Mouse (Mus musculus) right cerebral cortex, postnatal 14 days (tissue): ENCODE measurements around the gene Dcps.
"Not testable (repeated sequence)": the region's sequence is repeated elsewhere in the genome, so short reads cannot be mapped to it uniquely, and the experiment has no call there.

Source experiments
- DNase-seq: peaks from one replicate; pipeline ENCODE4 v3.0.0; 2022

Dcps gene

GRCm38 (mm10) chr9:35176124-35176659 lies 331 bp upstream of the Dcps start:
- no peak for DNase-seq

DNA sequence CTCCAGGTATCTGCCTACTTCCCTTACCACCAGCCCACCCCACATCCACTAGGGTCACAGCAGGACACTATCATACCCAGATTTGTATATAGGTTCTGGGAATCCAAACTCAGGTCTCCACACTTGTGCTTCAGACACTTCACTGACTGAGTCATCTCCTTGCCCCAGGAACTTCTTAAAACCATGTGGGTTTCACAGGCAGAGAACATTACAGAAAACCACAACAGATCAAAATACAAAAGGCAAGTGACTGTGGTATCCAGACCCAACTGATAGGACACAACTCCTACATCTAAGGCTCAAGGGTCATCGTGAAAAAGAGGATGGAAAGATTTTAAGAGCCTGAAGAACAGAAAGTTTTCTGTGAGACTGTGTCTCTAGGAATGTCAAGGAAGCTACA lies 2.5 kb downstream of the Dcps start:
- no peak for DNase-seq

DNA sequence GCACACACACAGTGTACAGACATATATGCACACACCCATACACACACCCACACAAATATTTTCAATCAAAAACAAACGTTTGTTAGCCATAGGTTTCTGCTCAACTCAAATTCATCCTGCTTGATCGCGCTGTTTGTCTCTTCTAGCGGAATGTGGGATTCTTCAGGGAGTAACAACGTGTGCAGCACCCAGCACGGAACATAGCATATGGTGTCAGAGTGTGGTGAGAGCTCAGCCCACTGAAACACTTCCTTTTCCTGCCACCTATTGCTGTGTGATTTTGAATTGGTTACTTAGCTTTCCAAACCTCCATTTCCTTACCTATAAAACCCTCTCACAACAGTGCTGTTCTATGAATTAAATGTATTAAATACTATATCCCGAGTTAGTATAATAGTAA lies 5.8 kb downstream of the Dcps start:
- DNase-seq: no peak

DNA sequence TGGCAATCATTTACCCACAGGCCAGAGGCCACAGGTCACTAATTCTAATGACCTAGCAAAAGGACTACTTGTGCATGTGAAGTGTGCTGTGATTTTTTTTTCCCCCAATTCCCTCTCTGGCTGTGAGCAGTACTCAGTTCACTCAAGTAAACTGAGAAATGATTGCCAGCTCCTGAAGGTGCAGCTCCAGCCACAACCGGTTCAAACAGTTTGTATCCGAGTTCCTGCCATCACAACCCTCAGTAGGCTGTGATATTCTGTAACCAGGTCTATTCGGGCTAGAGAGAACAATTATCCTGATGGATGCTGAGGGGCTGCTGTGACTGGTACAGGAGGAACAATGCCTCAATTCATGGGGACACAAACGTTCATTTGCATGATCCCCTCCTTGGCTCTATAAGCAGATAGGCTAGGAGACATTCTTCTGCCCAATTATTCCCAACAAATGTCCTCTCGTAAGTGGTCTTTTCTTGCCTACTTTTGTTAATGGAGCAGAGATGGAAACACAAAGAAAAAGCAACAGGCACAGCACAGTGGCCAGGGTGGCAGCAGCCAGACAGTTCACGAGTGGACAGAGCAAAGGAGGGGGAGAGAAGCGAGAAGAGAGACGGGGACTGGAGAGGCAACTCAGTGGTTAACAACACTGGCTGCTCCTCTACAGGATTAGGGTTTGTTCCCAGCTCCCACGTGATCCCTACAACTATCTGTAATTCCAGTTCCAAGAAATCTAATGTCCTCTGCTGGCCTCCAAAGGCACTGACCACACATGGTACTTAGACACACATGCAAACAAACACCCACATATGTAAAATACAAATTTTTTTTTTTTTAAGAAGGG lies 8.8 kb downstream of the Dcps start:
- no peak for DNase-seq

GRCm38 (mm10) chr9:35166144-35166797 lies 9.6 kb downstream of the Dcps start:
- DNase-seq: no peak

DNA sequence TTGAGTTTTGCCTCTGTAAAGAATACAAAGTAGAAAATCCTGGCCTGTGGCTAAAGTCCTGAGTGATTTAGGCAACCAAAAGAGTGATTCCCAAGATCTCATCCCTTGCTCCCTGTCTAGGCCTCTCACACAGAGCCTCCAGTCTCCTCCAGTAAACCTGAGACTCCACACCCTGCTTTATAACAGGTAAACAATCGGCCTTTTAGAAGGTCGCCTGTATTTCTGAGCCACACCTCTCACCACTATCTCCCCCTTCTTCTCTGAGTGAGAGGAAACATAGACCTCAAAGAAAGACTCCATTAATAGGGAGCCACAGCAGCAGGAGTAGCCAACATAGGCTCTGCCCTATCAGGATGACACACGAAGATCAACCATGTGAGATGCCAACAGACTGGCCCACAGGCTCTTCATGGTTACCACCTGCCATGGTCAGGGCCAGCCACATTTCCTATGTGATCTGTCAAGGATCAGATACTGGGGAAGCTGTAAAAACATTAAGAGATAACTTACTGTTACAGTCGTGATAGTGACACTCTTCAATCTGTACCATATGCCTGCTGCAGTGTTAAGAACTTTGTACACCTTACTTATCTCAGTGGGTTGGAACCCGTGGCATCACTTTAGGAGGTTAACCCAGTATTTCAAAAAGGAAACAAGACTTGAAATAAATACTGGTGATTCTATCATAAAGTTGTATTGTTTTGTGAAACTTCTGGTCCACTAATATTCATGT lies 11.6 kb downstream of the Dcps start:
- DNase-seq: no peak

GRCm38 (mm10) chr9:35163011-35163690 lies 12.7 kb downstream of the Dcps start:
- DNase-seq: no peak

DNA sequence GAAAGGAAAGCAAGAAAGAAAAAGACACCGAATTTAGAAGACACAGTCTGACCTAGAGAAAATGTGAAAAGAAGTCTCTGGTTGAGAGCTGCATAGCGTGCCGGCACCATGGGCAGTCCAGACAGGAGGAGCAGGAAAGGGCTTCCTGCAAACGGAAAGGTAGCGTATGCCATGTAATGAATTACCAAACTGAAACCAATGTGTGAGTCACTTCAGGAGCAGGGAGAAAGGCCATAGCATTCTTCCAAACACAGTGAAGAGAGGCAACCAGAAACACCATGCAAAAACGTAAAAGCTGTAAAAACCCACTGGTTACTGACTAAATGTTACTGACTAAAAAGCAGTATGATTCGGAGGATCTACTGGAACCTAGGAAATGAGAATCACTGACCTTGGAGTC lies 14.1 kb downstream of the Dcps start:
- DNase-seq: no peak

DNA sequence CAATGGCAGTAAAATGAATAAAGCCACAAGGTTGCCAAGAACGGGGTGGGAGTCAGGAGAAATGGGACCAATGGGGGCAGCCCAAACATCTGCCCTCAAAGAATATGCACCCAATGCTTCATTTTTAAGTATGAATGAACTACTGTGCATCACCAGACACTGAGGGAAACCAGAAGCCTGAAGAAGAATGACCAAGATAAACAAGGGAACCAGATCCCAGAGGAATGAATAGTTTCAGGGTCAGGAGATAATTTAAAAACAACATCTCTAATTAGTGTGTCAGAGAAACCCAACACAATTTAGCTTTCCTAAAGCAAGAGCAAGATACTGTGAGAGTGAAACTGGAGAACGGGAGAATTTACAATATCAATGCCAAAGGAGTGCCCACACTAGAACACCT lies 15.2 kb downstream of the Dcps start:
- DNase-seq: no peak

- no peak for DNase-seq
Observed at GRCm38 (mm10) chr9:35158477-35158876, 17.4 kb downstream of the Dcps start.

GRCm38 (mm10) chr9:35156862-35157261 lies 19.0 kb downstream of the Dcps start:
- DNase-seq: no peak

DNA sequence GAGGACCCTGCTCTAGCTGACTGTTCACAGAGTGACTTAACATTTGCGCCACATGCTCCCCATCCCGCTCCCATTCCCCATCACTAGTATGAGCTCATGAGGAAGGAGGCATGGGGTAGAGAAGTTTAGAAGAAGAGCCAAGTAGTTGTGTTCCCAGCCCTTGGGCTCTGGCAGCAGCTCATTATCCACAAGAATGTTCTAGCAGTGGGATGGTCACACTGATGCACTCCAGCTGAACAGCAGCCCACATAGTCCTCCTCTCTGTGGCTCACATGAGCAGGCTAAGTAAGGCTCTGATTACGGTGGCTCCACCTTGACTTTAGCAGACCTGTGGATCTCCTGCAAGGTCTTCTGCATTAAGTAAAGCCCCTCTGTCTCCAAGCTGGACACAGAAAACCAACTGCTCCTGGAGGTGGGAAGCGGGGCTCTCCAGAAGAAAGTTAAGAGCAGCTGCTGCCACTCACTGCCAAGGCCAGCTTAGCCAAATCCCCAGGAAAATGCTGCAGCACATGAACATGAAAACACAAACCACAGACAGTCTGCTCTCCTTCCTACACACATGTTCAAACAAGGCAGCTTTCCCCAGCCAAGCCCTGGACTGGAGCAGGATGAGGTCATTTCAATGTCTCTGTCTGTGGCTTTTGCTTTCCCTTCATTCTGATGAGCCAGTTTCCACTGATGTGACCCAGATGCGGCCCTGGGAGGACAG lies 19.7 kb downstream of the Dcps start:
- no peak for DNase-seq

- no peak for DNase-seq
Observed at GRCm38 (mm10) chr9:35152923-35153322, 22.9 kb downstream of the Dcps start.

- DNase-seq: not testable (repeated sequence)
Observed at GRCm38 (mm10) chr9:35148822-35149221, 27.0 kb downstream of the Dcps start.

DNA sequence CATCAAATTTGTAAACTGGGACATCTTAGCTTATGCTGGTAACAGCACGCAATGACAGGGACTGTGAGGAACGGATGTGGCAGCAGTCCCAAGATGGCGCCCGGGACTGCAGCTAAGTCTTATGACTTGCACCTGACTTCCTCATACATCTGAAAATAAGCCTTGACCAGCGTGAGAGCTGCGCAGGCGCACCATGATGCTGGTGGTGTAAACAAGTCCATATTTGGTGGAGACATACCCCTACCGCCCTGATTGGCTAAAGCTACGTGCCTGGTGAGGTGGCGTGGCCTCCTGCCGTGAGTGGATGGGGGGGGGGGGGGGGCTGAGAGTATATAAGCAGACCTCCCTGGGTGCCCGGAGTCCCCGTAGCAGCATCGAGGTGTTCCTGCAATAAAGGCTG lies 28.6 kb downstream of the Dcps start:
- not testable (repeated sequence) for DNase-seq

DNA sequence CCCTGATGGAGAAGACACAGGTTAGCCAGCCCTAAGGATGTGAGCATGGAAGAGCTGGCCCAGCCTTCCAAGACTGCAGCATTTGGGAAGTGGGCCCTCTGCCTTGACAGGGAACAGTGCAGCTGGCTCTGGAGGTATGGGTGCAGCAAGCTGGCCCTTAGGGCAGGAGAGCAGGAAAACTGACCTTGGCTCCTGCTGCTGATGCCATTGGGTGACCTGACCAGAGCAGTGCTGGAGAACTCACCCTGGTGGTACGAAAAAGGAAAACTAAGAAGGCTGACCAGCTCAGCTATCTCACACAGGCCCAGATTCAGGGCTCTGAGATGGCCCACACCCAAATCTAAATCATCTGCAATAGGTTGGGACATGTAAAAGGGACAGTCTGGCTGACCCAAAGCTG lies 30.0 kb downstream of the Dcps start:
- no peak for DNase-seq

- no peak for DNase-seq
Observed at GRCm38 (mm10) chr9:35145118-35145517, 30.7 kb downstream of the Dcps start.

DNA sequence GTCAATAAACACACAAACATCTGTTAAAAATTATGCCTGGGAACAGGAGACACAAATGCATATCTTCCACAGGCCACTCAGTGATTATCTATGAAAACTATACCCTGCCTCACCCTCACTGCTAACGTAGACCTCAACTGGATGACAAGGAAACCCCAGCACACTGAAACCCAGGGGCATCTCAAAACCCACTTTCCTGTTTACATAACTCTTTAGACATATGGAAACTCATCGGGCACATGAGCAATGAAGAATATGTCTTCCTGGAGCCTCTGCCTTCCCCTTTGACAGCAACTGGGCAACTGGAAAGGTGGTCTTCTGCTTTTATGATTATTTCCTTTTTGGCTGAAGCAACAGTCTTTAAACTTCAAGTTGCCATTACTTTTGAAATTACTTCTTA lies 33.6 kb downstream of the Dcps start:
- DNase-seq: no peak

DNA sequence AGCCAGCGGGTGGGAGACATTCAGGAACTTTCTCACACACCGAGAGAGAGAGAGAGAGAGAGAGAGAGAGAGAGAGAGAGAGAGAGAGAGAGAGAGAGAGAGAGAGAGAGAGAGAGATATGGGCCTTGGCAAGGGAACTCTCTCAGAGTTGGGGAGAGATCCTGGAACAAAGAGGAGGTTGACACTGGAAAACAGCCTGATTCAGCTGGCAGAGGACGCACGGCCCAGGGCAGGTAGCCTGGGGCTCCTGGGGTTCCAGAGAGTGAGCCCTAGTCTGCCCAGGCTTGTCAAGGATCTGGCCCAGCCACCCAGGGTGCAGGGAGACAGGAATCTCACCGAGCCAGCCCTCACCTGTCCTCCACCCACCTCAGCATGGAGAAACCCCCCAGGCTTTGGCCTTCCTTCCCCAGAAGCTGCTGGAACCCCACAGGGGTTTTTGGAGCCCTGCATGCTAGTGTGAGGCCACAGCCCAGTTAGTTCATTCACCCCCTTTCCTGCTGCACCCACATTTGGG lies 36.6 kb downstream of the Dcps start:
- no peak for DNase-seq

GRCm38 (mm10) chr9:35138029-35138428 lies 37.8 kb downstream of the Dcps start:
- no peak for DNase-seq

DNA sequence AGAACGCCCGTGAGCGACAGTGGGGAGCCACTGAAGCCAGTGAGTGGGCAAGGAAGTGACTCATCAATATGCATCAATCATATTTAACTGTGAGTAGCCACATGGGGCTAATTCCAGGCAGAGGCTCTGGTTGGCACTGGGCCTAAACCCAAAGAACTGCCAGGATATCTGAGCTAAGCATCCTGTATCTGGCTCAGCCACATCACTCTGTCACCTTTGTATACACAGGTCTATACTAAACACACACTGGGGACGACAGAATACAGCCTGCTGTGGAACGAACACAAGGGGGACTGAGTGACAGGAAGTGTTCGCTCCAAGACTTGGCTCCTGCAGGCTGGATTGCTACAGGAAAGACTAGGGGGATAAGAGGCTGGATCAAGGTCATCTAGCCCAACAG lies 40.3 kb downstream of the Dcps start:
- no peak for DNase-seq
